Mouse (Mus musculus) right cerebral cortex, postnatal 25 days (tissue): ENCODE results near the gene Tln2.

Experiments
- DNase-seq: peaks from one replicate; pipeline ENCODE4 v3.0.0; 2022

The Tln2 gene

GRCm38 (mm10) chr9:67191488-67192331, 367.8 kb downstream of the Tln2 start:
- DNase-seq = no peak

GRCm38 (mm10) chr9:67187686-67188085, 371.8 kb downstream of the Tln2 start:
- no peak for DNase-seq

GRCm38 (mm10) chr9:67187182-67187581, 372.3 kb downstream of the Tln2 start:
- no peak for DNase-seq

- no peak for DNase-seq
Observed at GRCm38 (mm10) chr9:67184556-67184955, 374.9 kb downstream of the Tln2 start.

DNA sequence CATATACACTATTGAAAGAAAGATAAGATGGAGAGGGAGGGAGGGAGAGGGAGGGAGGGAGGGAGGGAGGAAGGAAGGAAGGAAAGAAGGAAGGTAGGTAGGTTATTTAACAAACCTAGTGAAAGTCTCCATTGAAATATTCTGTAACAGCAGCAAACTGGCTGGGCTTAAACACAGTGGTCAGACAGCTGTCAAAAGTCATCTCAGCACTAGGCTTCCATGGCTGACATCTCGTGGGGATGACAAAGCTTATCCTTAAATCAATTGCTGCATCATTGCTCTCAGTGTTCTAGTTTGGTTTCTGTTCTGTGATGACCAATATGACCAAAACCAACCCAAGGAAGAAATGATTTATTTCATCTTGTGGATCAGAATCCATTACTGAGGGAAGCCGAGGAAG, 376.0 kb downstream of the Tln2 start:
- no peak for DNase-seq

DNA sequence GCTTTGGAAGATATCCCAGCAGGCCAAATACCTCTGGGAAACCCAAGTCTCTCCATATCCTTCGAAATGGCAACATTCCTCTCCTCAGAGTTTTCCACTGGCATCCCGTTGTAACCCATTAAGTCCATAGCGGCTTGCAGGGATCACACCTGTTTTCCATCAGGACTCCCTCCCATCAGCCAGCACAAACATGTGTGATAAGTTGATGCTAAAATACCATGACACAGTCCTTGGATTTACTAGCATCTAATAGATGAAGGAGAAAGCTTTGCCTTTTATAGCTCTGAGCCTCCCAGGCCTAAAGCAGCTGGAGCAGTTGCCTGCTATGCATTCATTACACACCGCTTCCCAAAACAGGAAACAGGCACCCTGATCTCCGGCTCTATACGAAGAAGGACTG, 377.5 kb downstream of the Tln2 start:
- DNase-seq = no peak

DNA sequence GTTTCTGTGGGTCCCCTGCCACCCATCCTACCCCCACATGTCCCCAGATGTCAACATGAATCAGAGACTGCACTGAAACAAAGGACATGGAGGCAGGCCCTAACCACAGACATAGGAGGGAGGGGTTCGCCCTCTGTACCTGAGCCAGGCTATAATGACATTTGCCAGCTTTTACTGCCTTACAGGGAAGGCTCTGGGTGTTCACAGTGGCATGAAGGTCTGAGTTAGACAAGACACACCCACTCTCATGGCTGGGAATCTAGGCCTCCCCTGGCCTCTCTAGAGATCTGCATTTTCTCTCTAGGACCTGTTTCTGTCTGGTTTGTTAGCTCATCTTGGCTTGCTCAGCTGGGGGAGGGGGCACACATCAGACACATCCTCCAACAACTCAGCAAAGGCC, 380.8 kb downstream of the Tln2 start:
- no peak for DNase-seq

DNA sequence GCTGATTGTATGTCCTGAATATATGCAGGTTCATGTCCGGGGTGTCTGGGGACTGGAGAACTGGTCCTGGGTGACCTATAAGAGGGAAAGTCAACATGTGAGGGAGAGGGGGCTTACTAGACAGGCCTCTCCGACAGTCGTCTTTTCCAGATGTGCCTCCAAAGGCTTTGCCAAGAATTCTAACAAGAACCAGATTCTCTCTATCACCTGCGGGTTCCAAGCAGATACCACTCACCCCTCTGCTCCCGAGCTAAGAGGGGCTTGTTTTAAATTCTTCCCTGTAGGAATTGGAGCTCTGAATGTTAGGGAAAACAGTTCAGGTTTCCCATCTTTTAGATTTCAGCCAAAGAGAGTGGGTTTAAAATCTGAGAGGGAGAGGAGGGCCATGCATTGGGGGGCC, 381.3 kb downstream of the Tln2 start:
- no peak for DNase-seq

DNA sequence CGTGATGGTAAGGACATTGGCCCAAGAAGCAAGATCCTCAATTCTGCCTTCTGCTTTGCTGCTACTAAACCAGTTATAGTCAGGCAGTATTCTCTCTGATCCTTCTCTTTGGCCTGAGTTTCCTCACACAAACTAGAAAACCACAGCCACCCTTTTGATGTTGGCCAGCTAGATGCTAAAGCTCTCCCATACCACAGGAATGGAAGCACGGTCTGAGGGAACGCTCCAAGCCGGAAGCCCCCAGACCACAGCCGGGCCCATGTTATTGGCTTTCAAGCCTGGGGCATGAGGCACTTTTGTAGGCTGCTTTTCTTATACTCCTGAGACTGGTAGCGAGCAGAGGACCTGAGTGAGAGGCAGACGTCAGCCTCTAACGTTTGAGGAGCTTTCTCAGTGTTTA, 383.4 kb downstream of the Tln2 start:
- DNase-seq = no peak

DNA sequence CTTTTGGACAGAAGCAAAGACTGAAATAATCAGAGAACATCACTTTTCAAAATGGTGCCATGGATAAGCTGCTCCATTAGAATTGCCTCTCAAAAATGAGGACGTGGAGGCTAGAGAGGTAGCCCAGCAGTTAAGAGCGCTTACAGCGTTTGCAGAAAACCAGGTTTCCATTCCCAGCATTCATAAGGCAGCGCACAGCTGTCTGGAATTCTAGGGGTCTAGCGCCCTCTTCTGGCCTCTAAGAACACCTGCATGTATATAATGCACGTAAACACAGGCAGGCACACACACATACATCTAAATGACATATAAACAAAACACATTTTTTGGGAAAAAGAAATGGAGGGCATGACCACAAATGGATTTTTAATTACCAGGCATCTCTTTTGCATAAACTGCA, 385.7 kb downstream of the Tln2 start:
- no peak for DNase-seq

GRCm38 (mm10) chr9:67173154-67173553, 386.3 kb downstream of the Tln2 start:
- DNase-seq = no peak

GRCm38 (mm10) chr9:67171409-67171808, 388.1 kb downstream of the Tln2 start:
- no peak for DNase-seq

- no peak for DNase-seq
Observed at GRCm38 (mm10) chr9:67170759-67171158, 388.7 kb downstream of the Tln2 start.

DNA sequence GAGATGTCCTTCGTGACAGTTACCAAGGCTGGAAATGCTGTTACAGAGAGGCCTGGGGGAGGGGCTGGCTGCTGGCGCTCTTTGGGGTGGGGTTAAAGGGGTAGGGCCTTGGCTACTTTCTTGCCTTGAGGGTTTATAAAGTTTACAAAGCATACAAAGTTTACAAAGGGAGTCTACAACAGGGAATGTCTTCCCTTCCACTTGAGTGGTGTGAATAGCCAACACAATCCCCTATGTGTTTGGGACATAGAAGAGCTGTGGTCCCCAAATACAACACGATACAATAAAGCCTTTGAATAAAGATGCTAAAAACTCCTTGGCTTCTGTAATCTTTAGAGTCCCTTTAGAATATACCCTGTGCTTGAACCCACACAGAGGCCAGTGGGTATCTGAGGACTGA, 389.5 kb downstream of the Tln2 start:
- no peak for DNase-seq
